Mouse (Mus musculus): ENCODE results near the gene Usp5. TPM values are rescaled to one million over a fixed set of nuclear protein-coding genes. Genes with fewer than 3 reads are reported as not detected.

The Usp5 gene
- polyA plus RNA-seq, 1 experiment from 2014 or later, result 199 TPM

GRCm38 (mm10) chr6:124770511-124770910 is 58.8 kb downstream of the Usp5 start:
- H3K9ac ChIP-seq (replicated peaks), result no peak overlapping the region
- no peak overlapping the region for H3K27ac ChIP-seq (replicated peaks)
- H3K4me3 ChIP-seq (replicated peaks), result no peak overlapping the region
- H3K27me3 ChIP-seq (replicated peaks), result no peaks in the 10 kb centered on the region; the same call in none of the 2 replicates
- no peak overlapping the region for H3K4me2 ChIP-seq
- ATAC-seq (ENCODE audit: low FRiP score), result no peak
- 90% methylated on average over 15 of the region's 15 CpGs for WGBS
- H3K9me3 ChIP-seq (replicated peaks), result no peaks in the 10 kb centered on the region
- H3K36me3 ChIP-seq, result peaks cover 3% of the 10 kb centered on the region; the same call in 1 of the 2 replicates
- peaks cover 32% of the 10 kb centered on the region for H3K4me1 ChIP-seq

GRCm38 (mm10) chr6:124770013-124770412 is 59.3 kb downstream of the Usp5 start:
- peak overlapping the region; percentile 77 for H3K9ac ChIP-seq (replicated peaks)
- H3K4me2 ChIP-seq, result peak overlapping the region; percentile 80
- no peaks in the 10 kb centered on the region for H3K9me3 ChIP-seq (replicated peaks)
- no peak for ATAC-seq (ENCODE audit: low FRiP score)
- peaks cover 32% of the 10 kb centered on the region for H3K4me1 ChIP-seq
- H3K27ac ChIP-seq (replicated peaks), result peak overlapping the region; percentile 84
- peaks cover 3% of the 10 kb centered on the region; the same call in 1 of the 2 replicates for H3K36me3 ChIP-seq
- WGBS, result 60% methylated on average over 7 of the region's 7 CpGs
- H3K27me3 ChIP-seq (replicated peaks), result no peaks in the 10 kb centered on the region; the same call in none of the 2 replicates
- H3K4me3 ChIP-seq (replicated peaks), result peak overlapping the region; percentile 63

- Histone ChIP-seq H3K27me3 (replicated peaks) (no peaks in the 10 kb centered on the region; the same call in none of the 2 replicates), H3K36me3 (peaks cover 3% of the 10 kb centered on the region; the same call in 1 of the 2 replicates), H3K27ac (replicated peaks) (peak within 1 kb of the TSS; percentile 84), H3K9me3 (replicated peaks) (no peaks in the 10 kb centered on the region), H3K4me2 (peak within 1 kb of the TSS; percentile 80), H3K4me1 (peaks cover 32% of the 10 kb centered on the region), H3K9ac (replicated peaks) (peak within 1 kb of the TSS; percentile 77), H3K4me3 (replicated peaks) (peak within 1 kb of the TSS; percentile 63)
- WGBS, result 1% methylated on average over 46 of the region's 54 CpGs
- peak; percentile 91 for ATAC-seq (ENCODE audit: low FRiP score)
These were observed 60.1 kb downstream of the Usp5 start, which contains the start of gene Eno2 for GRCm38 (mm10) chr6:124769101-124769765. Eno2 (minus strand) TSS chr6:124769673.

- Histone ChIP-seq H3K4me1 (peaks cover 32% of the 10 kb centered on the region), H3K36me3 (peaks cover 3% of the 10 kb centered on the region; the same call in 1 of the 2 replicates), H3K4me2 (peak overlapping the region; percentile 80), H3K27me3 (replicated peaks) (no peaks in the 10 kb centered on the region; the same call in none of the 2 replicates), H3K9me3 (replicated peaks) (no peaks in the 10 kb centered on the region), H3K27ac (replicated peaks) (peak overlapping the region; percentile 84), H3K4me3 (replicated peaks) (peak overlapping the region; percentile 63), H3K9ac (replicated peaks) (peak overlapping the region; percentile 77)
- 5% methylated on average over 9 of the region's 9 CpGs for WGBS
- peak; percentile 16; the same call in 1 of the 2 replicates for ATAC-seq (ENCODE audit: low FRiP score)
These were observed 60.6 kb downstream of the Usp5 start for GRCm38 (mm10) chr6:124768704-124769044.

GRCm38 (mm10) chr6:124767920-124768703 is 61.2 kb downstream of the Usp5 start:
- Histone ChIP-seq H3K9ac (replicated peaks) (peak overlapping the region; percentile 77), H3K27ac (replicated peaks) (peak overlapping the region; percentile 84), H3K27me3 (replicated peaks) (no peaks in the 10 kb centered on the region; the same call in none of the 2 replicates), H3K9me3 (replicated peaks) (no peaks in the 10 kb centered on the region), H3K4me3 (replicated peaks) (peak overlapping the region; percentile 63), H3K4me2 (peak overlapping the region; percentile 80), H3K36me3 (peaks cover 3% of the 10 kb centered on the region; the same call in 1 of the 2 replicates), H3K4me1 (peaks cover 32% of the 10 kb centered on the region)
- ATAC-seq (ENCODE audit: low FRiP score), result peak; percentile 61
- WGBS, result 26% methylated on average over 19 of the region's 19 CpGs

GRCm38 (mm10) chr6:124767536-124767919 is 61.8 kb downstream of the Usp5 start:
- Histone ChIP-seq H3K27me3 (replicated peaks) (no peaks in the 10 kb centered on the region; the same call in none of the 2 replicates), H3K27ac (replicated peaks) (peak overlapping the region; percentile 84; the same call in 1 of the 2 replicates), H3K9ac (replicated peaks) (peak overlapping the region; percentile 77; the same call in 1 of the 2 replicates), H3K4me1 (peaks cover 32% of the 10 kb centered on the region), H3K4me3 (replicated peaks) (no peak overlapping the region; the same call in 1 of the 2 replicates), H3K4me2 (peak overlapping the region; percentile 80), H3K9me3 (replicated peaks) (no peaks in the 10 kb centered on the region), H3K36me3 (peaks cover 8% of the 10 kb centered on the region; the same call in 1 of the 2 replicates)
- ATAC-seq (ENCODE audit: low FRiP score), result no peak
- whole genome bisulfite sequencing, result 27% methylated on average over 4 of the region's 4 CpGs

GRCm38 (mm10) chr6:124765951-124766350 is 63.3 kb downstream of the Usp5 start:
- no peak overlapping the region for H3K9ac ChIP-seq (replicated peaks)
- H3K4me2 ChIP-seq, result no peak overlapping the region
- H3K4me1 ChIP-seq, result peaks cover 32% of the 10 kb centered on the region
- no peak for ATAC-seq (ENCODE audit: low FRiP score)
- 81% methylated on average over 7 of the region's 7 CpGs for WGBS
- peaks cover 17% of the 10 kb centered on the region; the same call in 1 of the 2 replicates for H3K36me3 ChIP-seq
- no peaks in the 10 kb centered on the region for H3K9me3 ChIP-seq (replicated peaks)
- H3K27ac ChIP-seq (replicated peaks), result no peak overlapping the region
- no peak overlapping the region for H3K4me3 ChIP-seq (replicated peaks)
- no peaks in the 10 kb centered on the region; the same call in none of the 2 replicates for H3K27me3 ChIP-seq (replicated peaks)

Other genes with a start within 250 kb of the Usp5 start
- gene C1s2, start 193.4 kb downstream of the Usp5 start, polyA plus RNA-seq (2015; fragmentation: Nextera tagmentation; extraction: Ambion mirVana), result 0.20 TPM in 1 of 2 replicates, not detected in the other
- 47.2 and 56.6 TPM in 2 replicates for gene Lpcat3, start 166.5 kb downstream of the Usp5 start, polyA plus RNA-seq (2015; fragmentation: Nextera tagmentation; extraction: Ambion mirVana)
- 99.9 and 132 TPM in 2 replicates for gene Emg1, start 117.3 kb downstream of the Usp5 start, polyA plus RNA-seq (2015; fragmentation: Nextera tagmentation; extraction: Ambion mirVana)
- 267 and 291 TPM in 2 replicates for gene Phb2, start 117.1 kb downstream of the Usp5 start, polyA plus RNA-seq (2015; fragmentation: Nextera tagmentation; extraction: Ambion mirVana)
- gene Ptpn6, start 90.8 kb downstream of the Usp5 start, polyA plus RNA-seq (2015; fragmentation: Nextera tagmentation; extraction: Ambion mirVana), result 4.8 and 24.7 TPM in 2 replicates
- 572 and 623 TPM in 2 replicates for gene Grcc10, start 88.1 kb downstream of the Usp5 start, polyA plus RNA-seq (2015; fragmentation: Nextera tagmentation; extraction: Ambion mirVana)
- 0.17 TPM in 1 of 2 replicates, not detected in the other for gene Gm45234, start 73.5 kb downstream of the Usp5 start, polyA plus RNA-seq (2015; fragmentation: Nextera tagmentation; extraction: Ambion mirVana)
- gene Atn1, start 73.0 kb downstream of the Usp5 start, polyA plus RNA-seq (2015; fragmentation: Nextera tagmentation; extraction: Ambion mirVana), result 23.1 and 24.0 TPM in 2 replicates
- 197 and 226 TPM in 2 replicates for gene Eno2, start 59.8 kb downstream of the Usp5 start, polyA plus RNA-seq (2015; fragmentation: Nextera tagmentation; extraction: Ambion mirVana)
- 1.5 and 1.7 TPM in 2 replicates for gene Lrrc23, start 49.8 kb downstream of the Usp5 start, polyA plus RNA-seq (2015; fragmentation: Nextera tagmentation; extraction: Ambion mirVana)
- gene Spsb2, start 20.8 kb downstream of the Usp5 start, polyA plus RNA-seq (2015; fragmentation: Nextera tagmentation; extraction: Ambion mirVana), result 7.9 and 9.2 TPM in 2 replicates
- gene Tpi1, start 15.2 kb downstream of the Usp5 start, polyA plus RNA-seq (2015; fragmentation: Nextera tagmentation; extraction: Ambion mirVana), result 481 and 545 TPM in 2 replicates
- gene Cdca3, start 63 bp upstream of the Usp5 start, polyA plus RNA-seq (2015; fragmentation: Nextera tagmentation; extraction: Ambion mirVana), result 23.7 and 52.8 TPM in 2 replicates
- 0.69 and 0.70 TPM in 2 replicates for gene Gnb3, start 10.8 kb upstream of the Usp5 start, polyA plus RNA-seq (2015; fragmentation: Nextera tagmentation; extraction: Ambion mirVana)
- 22.2 and 24.0 TPM in 2 replicates for gene P3h3, start 28.3 kb upstream of the Usp5 start, polyA plus RNA-seq (2015; fragmentation: Nextera tagmentation; extraction: Ambion mirVana)
- 28.9 and 33.8 TPM in 2 replicates for gene Gpr162, start 34.5 kb upstream of the Usp5 start, polyA plus RNA-seq (2015; fragmentation: Nextera tagmentation; extraction: Ambion mirVana)
- 0.17 and 0.61 TPM in 2 replicates for gene Cd4, start 58.7 kb upstream of the Usp5 start, polyA plus RNA-seq (2015; fragmentation: Nextera tagmentation; extraction: Ambion mirVana)
- 3.2 and 3.5 TPM in 2 replicates for gene Lag3, start 82.2 kb upstream of the Usp5 start, polyA plus RNA-seq (2015; fragmentation: Nextera tagmentation; extraction: Ambion mirVana)
- 637 and 745 TPM in 2 replicates for gene Ptms, start 90.6 kb upstream of the Usp5 start, polyA plus RNA-seq (2015; fragmentation: Nextera tagmentation; extraction: Ambion mirVana)
- 543 and 603 TPM in 2 replicates for gene Mlf2, start 101.9 kb upstream of the Usp5 start, polyA plus RNA-seq (2015; fragmentation: Nextera tagmentation; extraction: Ambion mirVana)
- 95.4 and 112 TPM in 2 replicates for gene Cops7a, start 136.1 kb upstream of the Usp5 start, polyA plus RNA-seq (2015; fragmentation: Nextera tagmentation; extraction: Ambion mirVana)
- gene Pianp, start 167.2 kb upstream of the Usp5 start, polyA plus RNA-seq (2015; fragmentation: Nextera tagmentation; extraction: Ambion mirVana), result 59.4 and 72.4 TPM in 2 replicates
- gene Zfp384, start 179.7 kb upstream of the Usp5 start, polyA plus RNA-seq (2015; fragmentation: Nextera tagmentation; extraction: Ambion mirVana), result 18.5 and 19.5 TPM in 2 replicates
- 129 and 133 TPM in 2 replicates for gene Ing4, start 210.3 kb upstream of the Usp5 start, polyA plus RNA-seq (2015; fragmentation: Nextera tagmentation; extraction: Ambion mirVana)
- gene Acrbp, start 220.2 kb upstream of the Usp5 start, polyA plus RNA-seq (2015; fragmentation: Nextera tagmentation; extraction: Ambion mirVana), result 17.3 and 21.5 TPM in 2 replicates
- 1.0 and 1.2 TPM in 2 replicates for gene Lpar5, start 238.4 kb upstream of the Usp5 start, polyA plus RNA-seq (2015; fragmentation: Nextera tagmentation; extraction: Ambion mirVana)

All from neural tube, embryonic 15.5 days (tissue).